Mouse (Mus musculus): ENCODE results near the gene Gna14. TPM values are rescaled to one million over a fixed set of nuclear protein-coding genes. Genes with fewer than 3 reads are reported as not detected.

The Gna14 gene
- polyA plus RNA-seq, 1 experiment from 2014 or later, result 2.6 TPM

GRCm38 (mm10) chr19:16436335-16437169 is 990 bp downstream of the Gna14 start:
- Histone ChIP-seq H3K4me1 (peaks cover 25% of the 10 kb centered on the region), H3K9ac (replicated peaks) (peak overlapping the region; percentile 5; the same call in 1 of the 2 replicates), H3K27ac (replicated peaks) (no peak overlapping the region), H3K27me3 (replicated peaks) (peaks cover 53% of the 10 kb centered on the region), H3K4me3 (replicated peaks) (peak overlapping the region; percentile 36), H3K4me2 (peak overlapping the region; percentile 63), H3K9me3 (replicated peaks) (no peaks in the 10 kb centered on the region), H3K36me3 (no peaks in the 10 kb centered on the region)
- ATAC-seq (ENCODE audit: low FRiP score), result peak; percentile 29; the same call in 1 of the 2 replicates
- 2% methylated on average over 61 of the region's 61 CpGs for WGBS

DNA sequence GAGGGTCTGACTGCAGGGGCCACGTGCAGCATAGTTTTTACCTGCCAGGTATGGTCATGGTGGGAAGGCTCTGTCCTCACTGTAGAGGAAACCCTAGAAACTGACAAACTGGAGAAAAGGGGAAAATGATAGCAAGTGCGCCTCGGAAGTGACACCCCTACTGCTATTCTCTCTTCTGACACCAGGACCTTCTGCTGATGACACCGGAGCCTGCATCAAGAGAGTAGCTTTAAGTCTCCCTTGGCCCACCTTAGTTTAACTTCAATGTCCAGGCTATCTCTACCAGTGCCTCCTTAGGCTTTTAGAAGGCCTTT is 1.6 kb downstream of the Gna14 start:
- H3K27me3 ChIP-seq (replicated peaks), result peaks cover 53% of the 10 kb centered on the region

GRCm38 (mm10) chr19:16437906-16438305 is 2.3 kb downstream of the Gna14 start:
- Histone ChIP-seq H3K4me2 (no peak overlapping the region), H3K9me3 (replicated peaks) (no peaks in the 10 kb centered on the region), H3K4me3 (replicated peaks) (no peak overlapping the region), H3K27ac (replicated peaks) (no peak overlapping the region), H3K36me3 (no peaks in the 10 kb centered on the region), H3K4me1 (peaks cover 25% of the 10 kb centered on the region), H3K9ac (replicated peaks) (no peak overlapping the region), H3K27me3 (replicated peaks) (peaks cover 53% of the 10 kb centered on the region)
- no peak for ATAC-seq (ENCODE audit: low FRiP score)
- 66% methylated on average over 5 of the region's 5 CpGs for WGBS

More for the DNA sequence above, 1.6 kb downstream of the Gna14 start:
- no peak for ATAC-seq (ENCODE audit: low FRiP score)
- Histone ChIP-seq H3K36me3 (no peaks in the 10 kb centered on the region), H3K4me2 (peak overlapping the region; percentile 63; the same call in 1 of the 2 replicates), H3K27ac (replicated peaks) (no peak overlapping the region), H3K9ac (replicated peaks) (no peak overlapping the region), H3K9me3 (replicated peaks) (no peaks in the 10 kb centered on the region), H3K4me3 (replicated peaks) (no peak overlapping the region), H3K4me1 (peaks cover 25% of the 10 kb centered on the region)
- 35% methylated on average over 4 of the region's 4 CpGs for WGBS

DNA sequence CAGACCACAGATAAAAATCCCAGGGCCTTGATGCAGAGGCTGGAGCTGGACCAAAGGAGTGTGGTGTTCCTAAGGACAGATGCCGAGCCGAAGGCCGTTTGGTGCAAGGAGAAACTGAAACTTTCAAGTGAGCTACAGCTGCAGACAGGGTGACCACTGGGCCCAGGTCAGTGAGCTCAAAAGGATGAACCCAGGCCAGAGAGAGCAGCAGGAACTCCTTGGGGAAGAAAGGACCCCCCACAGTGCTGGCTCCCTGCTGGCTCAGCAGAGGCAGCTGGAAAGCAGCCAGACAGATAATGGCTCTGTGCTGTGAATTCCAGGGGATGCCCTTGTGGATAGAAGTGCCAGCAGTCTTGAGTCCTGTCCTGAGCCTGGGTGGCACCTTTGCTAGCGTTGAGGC is 3.7 kb downstream of the Gna14 start:
- H3K4me3 ChIP-seq (replicated peaks), result no peak overlapping the region
- no peaks in the 10 kb centered on the region for H3K36me3 ChIP-seq
- ATAC-seq (ENCODE audit: low FRiP score), result no peak
- H3K9me3 ChIP-seq (replicated peaks), result no peaks in the 10 kb centered on the region
- H3K4me2 ChIP-seq, result no peak overlapping the region
- H3K9ac ChIP-seq (replicated peaks), result no peak overlapping the region
- peaks cover 49% of the 10 kb centered on the region for H3K27me3 ChIP-seq (replicated peaks)
- WGBS, result 61% methylated on average over 4 of the region's 4 CpGs
- H3K27ac ChIP-seq (replicated peaks), result no peak overlapping the region
- peaks cover 25% of the 10 kb centered on the region for H3K4me1 ChIP-seq

DNA sequence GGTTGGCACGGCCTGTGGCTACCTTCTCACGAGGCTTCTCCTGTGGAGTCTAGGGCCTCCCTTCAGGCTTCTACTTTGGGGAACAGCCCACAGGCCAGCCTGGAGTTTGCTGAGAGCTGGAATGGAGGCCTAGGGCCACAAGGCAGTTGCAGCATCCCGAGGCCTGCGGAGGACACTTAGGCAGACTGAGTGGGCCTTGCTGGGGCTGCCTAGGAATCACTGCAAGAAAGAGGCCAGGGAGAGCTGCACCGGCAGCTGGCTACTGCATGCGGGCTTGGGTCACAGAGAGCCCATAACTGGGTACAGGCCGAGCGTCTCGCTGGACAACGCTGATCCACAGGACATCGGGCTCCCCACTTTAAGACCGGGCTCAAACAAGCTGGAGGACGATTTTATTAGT is 4.3 kb downstream of the Gna14 start:
- no peak overlapping the region for H3K4me2 ChIP-seq
- H3K9ac ChIP-seq (replicated peaks), result no peak overlapping the region
- ATAC-seq (ENCODE audit: low FRiP score), result no peak
- H3K4me1 ChIP-seq, result peaks cover 25% of the 10 kb centered on the region
- WGBS, result 35% methylated on average over 13 of the region's 13 CpGs
- H3K27me3 ChIP-seq (replicated peaks), result peaks cover 44% of the 10 kb centered on the region
- no peaks in the 10 kb centered on the region for H3K9me3 ChIP-seq (replicated peaks)
- H3K36me3 ChIP-seq, result no peaks in the 10 kb centered on the region
- no peak overlapping the region for H3K27ac ChIP-seq (replicated peaks)
- no peak overlapping the region for H3K4me3 ChIP-seq (replicated peaks)

DNA sequence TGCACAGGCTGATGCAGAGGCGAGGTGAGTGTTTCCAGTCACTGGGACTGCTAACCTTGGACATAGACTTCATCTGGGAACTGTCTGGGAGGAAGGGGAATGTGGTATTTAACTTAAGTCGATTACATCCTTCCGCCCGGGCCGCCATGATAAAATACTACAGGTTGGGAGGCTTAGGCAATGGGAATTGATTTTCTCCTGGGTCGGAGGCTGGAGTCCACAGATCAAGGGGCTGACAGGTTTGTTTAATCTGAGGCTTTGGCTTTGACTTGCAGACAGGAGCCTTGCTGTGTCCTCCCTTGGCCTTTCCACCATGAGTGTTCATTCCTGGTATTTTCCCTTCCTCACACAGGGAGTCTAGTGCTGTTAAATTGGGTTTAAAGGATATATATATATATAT is 5.8 kb downstream of the Gna14 start:
- Histone ChIP-seq H3K9me3 (replicated peaks) (no peaks in the 10 kb centered on the region), H3K4me1 (peaks cover 11% of the 10 kb centered on the region), H3K4me2 (no peak overlapping the region), H3K9ac (replicated peaks) (no peak overlapping the region), H3K36me3 (no peaks in the 10 kb centered on the region), H3K4me3 (replicated peaks) (no peak overlapping the region), H3K27me3 (replicated peaks) (peaks cover 29% of the 10 kb centered on the region), H3K27ac (replicated peaks) (no peak overlapping the region)
- 86% methylated on average over 6 of the region's 6 CpGs for WGBS
- no peak for ATAC-seq (ENCODE audit: low FRiP score)

- Histone ChIP-seq H3K4me2 (no peak overlapping the region), H3K27ac (replicated peaks) (no peak overlapping the region), H3K27me3 (replicated peaks) (peaks cover 12% of the 10 kb centered on the region; the same call in 1 of the 2 replicates), H3K4me3 (replicated peaks) (no peak overlapping the region), H3K4me1 (peaks cover 4% of the 10 kb centered on the region; the same call in 1 of the 2 replicates), H3K9ac (replicated peaks) (no peak overlapping the region), H3K36me3 (no peaks in the 10 kb centered on the region), H3K9me3 (replicated peaks) (no peaks in the 10 kb centered on the region)
- WGBS, result 89% methylated on average over 5 of the region's 5 CpGs
- ATAC-seq (ENCODE audit: low FRiP score), result no peak
Measured at GRCm38 (mm10) chr19:16443335-16443734, 7.8 kb downstream of the Gna14 start.

- H3K9ac ChIP-seq (replicated peaks), result no peak overlapping the region
- no peaks in the 10 kb centered on the region for H3K36me3 ChIP-seq
- H3K4me2 ChIP-seq, result no peak overlapping the region
- H3K9me3 ChIP-seq (replicated peaks), result no peaks in the 10 kb centered on the region
- no peaks in the 10 kb centered on the region for H3K27me3 ChIP-seq (replicated peaks)
- H3K27ac ChIP-seq (replicated peaks), result no peak overlapping the region
- H3K4me3 ChIP-seq (replicated peaks), result no peak overlapping the region
- whole genome bisulfite sequencing, result 90% methylated on average over 6 of the region's 6 CpGs
- H3K4me1 ChIP-seq, result no peaks in the 10 kb centered on the region; the same call in 1 of the 2 replicates
- no peak for ATAC-seq (ENCODE audit: low FRiP score)
Measured at GRCm38 (mm10) chr19:16446612-16447011, 11.1 kb downstream of the Gna14 start.

DNA sequence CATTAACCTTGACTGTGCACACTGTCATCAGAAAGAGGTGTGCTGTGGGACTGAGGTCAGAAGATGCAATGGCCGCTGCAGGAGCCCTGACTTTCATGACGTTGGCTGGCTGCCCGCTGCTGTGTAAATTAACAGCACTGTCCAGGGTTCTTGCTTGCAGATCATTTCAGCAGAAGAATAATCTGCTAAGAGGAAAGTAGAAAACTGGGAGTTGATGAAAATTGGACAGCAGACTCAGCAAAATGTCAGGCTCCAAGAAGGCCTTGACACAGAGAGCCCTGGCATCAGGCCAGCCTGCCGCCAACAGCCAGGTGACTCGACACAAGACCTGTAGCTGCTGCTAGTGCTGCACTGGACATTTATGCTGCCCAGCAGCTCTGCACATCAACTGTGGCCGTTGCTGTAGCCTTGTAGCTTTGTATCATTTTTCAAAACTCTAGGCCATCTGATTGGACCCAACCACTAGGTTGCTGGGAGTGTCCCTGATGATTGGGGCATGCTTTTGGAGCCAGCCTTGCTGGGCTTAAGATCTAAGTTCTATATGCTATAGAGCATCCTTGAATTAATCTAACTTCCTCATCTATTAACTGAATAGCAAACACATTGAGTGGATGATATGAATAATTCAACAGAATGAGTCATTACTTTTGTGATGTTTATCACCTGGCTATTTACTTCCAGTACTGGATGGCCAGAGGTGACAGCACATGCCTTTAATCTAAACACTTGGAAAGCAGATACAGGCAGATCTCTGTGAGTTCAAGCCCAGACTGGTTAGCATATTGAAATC is 12.5 kb downstream of the Gna14 start:
- no peaks in the 10 kb centered on the region for H3K9me3 ChIP-seq (replicated peaks)
- 70% methylated on average over 6 of the region's 6 CpGs for WGBS
- ATAC-seq (ENCODE audit: low FRiP score), result 0 out of 2 replicates have a peak, but pooled peaks have one; percentile 24
- H3K4me2 ChIP-seq, result no peak overlapping the region
- H3K36me3 ChIP-seq, result no peaks in the 10 kb centered on the region
- H3K4me1 ChIP-seq, result no peaks in the 10 kb centered on the region; the same call in 1 of the 2 replicates
- no peak overlapping the region for H3K4me3 ChIP-seq (replicated peaks)
- H3K27me3 ChIP-seq (replicated peaks), result no peaks in the 10 kb centered on the region
- no peak overlapping the region for H3K9ac ChIP-seq (replicated peaks)
- H3K27ac ChIP-seq (replicated peaks), result no peak overlapping the region

DNA sequence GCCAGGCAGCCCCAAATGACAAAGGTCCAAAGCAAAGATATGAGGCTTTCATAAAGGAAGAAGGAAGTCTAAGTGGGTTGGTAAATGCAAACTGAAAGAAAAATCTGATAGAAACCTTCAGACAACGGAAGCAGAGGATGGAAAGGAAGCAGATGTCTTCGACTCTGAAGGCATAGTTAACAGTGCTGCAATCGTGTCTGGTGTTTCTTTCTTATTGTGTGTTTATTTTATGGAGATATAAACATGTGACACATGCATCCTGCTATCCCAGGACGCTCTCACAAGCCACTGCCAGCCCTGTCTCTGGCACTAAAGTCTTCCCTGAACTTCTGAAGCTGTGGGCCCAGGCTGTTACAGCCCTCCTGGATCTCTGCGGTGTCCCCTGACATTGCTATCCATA is 13.2 kb downstream of the Gna14 start:
- Histone ChIP-seq H3K27ac (replicated peaks) (no peak overlapping the region), H3K36me3 (no peaks in the 10 kb centered on the region), H3K9me3 (replicated peaks) (no peaks in the 10 kb centered on the region), H3K4me1 (no peaks in the 10 kb centered on the region; the same call in 1 of the 2 replicates), H3K4me3 (replicated peaks) (no peak overlapping the region), H3K9ac (replicated peaks) (no peak overlapping the region), H3K27me3 (replicated peaks) (no peaks in the 10 kb centered on the region), H3K4me2 (no peak overlapping the region)
- ATAC-seq (ENCODE audit: low FRiP score), result no peak
- WGBS, result 84% methylated on average over 5 of the region's 5 CpGs

DNA sequence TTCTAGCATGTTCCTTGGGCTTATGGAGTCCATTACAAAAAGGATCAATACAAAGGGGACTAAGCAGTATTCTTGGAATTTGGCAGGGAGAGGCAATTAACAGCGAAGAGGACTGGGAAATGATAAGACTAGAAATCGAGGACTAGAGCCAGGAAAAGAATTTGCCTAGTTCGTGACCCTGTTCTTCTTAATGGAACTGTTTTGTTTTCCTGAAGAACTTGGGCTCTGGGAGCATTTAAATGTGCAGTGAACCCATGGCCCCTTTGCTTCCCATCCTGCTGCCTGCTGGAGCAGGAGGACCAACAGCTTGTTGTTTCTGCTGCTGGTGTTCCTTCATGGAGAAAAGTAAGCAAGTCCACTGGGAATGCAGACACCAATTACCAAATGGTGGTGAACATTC is 15.3 kb downstream of the Gna14 start:
- Histone ChIP-seq H3K36me3 (no peaks in the 10 kb centered on the region), H3K4me3 (replicated peaks) (no peak overlapping the region), H3K9me3 (replicated peaks) (no peaks in the 10 kb centered on the region), H3K4me1 (no peaks in the 10 kb centered on the region; the same call in 1 of the 2 replicates), H3K9ac (replicated peaks) (no peak overlapping the region), H3K27ac (replicated peaks) (no peak overlapping the region), H3K27me3 (replicated peaks) (no peaks in the 10 kb centered on the region), H3K4me2 (no peak overlapping the region)
- WGBS, result 76% methylated on average over 3 of the region's 3 CpGs
- ATAC-seq (ENCODE audit: low FRiP score), result no peak

DNA sequence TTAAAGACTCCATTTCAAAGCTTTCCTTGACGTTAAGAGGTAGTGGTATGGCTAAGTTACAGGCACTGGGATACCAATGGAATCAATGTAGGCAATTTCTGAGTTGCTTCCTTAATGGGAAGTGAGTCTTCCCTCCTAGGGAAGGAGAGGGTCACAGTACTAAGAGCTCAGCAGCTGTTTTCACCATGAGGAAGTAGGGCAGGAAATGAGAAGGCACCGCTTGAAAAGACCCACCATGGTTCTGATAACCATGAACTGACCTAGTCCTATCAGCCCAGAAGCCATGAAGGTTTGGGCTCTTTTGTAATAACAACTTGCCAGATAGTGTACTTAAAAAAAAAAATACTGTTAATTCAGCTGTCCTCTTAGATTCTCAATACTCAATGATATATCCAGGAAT is 20.6 kb downstream of the Gna14 start:
- no peaks in the 10 kb centered on the region for H3K27me3 ChIP-seq (replicated peaks)
- no peak overlapping the region for H3K4me2 ChIP-seq
- H3K27ac ChIP-seq (replicated peaks), result no peak overlapping the region
- no peaks in the 10 kb centered on the region for H3K36me3 ChIP-seq
- H3K9me3 ChIP-seq (replicated peaks), result no peaks in the 10 kb centered on the region
- H3K9ac ChIP-seq (replicated peaks), result no peak overlapping the region
- no peak for ATAC-seq (ENCODE audit: low FRiP score)
- WGBS, result 77% methylated on average over 2 of the region's 2 CpGs
- no peaks in the 10 kb centered on the region for H3K4me1 ChIP-seq
- no peak overlapping the region for H3K4me3 ChIP-seq (replicated peaks)
